ENCODE assay signal across 31 mouse cellular contexts in the genomic region with DNA sequence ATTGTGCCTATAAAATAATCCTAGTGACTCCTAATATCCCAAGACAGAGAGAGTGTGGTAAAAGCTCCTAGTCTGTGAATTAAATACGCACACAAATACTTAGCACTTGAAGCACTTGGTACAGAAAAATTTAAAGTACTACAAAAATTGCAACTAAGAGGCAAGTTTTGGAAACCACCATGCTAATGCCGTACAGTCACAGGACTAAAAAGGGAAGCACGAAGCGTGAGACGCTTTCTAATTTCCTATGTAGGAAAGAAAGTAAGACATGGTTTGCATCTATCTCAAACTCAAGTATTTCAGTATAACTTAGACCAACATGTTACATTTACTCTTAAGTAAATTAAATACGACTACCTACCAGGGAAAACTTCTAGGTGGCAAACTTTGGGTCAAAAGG.
"Had no signal": no experiment of that assay in that cellular context is flagged by ENCODE, and none has a peak within 500 bp of the region (broad histone marks: within the 10 kb centered on the region; RNA-seq: fewer than 3 reads in every experiment).

No protein-coding gene starts in this region.

- H3K9me3 ChIP-seq: heart, embryonic 10.5 days; heart, embryonic 12.5 days; heart, embryonic 13.5 days; heart, embryonic 15.5 days; hindbrain, embryonic 10.5 days; hindbrain, embryonic 12.5 days; hindbrain, embryonic 13.5 days; hindbrain, embryonic 15.5 days; intestine, embryonic 15.5 days; kidney, embryonic 15.5 days had no signal

- H3K4me3 ChIP-seq: heart, embryonic 10.5 days; heart, embryonic 12.5 days; heart, embryonic 13.5 days; heart, embryonic 15.5 days; hindbrain, embryonic 10.5 days; hindbrain, embryonic 12.5 days; hindbrain, embryonic 13.5 days; hindbrain, embryonic 15.5 days; intestine, embryonic 15.5 days; kidney, embryonic 15.5 days; layer of hippocampus, adult 2 months; left cerebral cortex, adult 2 months had no signal

- H3K4me2 ChIP-seq: heart, embryonic 11.5 days; heart, embryonic 12.5 days; heart, embryonic 13.5 days; heart, embryonic 15.5 days; hindbrain, embryonic 12.5 days; hindbrain, embryonic 13.5 days; hindbrain, embryonic 14.5 days; hindbrain, embryonic 15.5 days; intestine, embryonic 15.5 days; kidney, embryonic 15.5 days had no signal

- H3K9ac ChIP-seq: heart, embryonic 12.5 days; heart, embryonic 13.5 days; heart, embryonic 15.5 days; hindbrain, embryonic 12.5 days; hindbrain, embryonic 13.5 days; hindbrain, embryonic 14.5 days; hindbrain, embryonic 15.5 days; intestine, embryonic 15.5 days; kidney, embryonic 15.5 days had no signal

- DNase-seq: heart, postnatal 10 days; heart, postnatal 36 days; heart, postnatal 4 days; kidney, adult 11 months; kidney, adult 18-20 months; kidney, adult 2 months; kidney, adult 8-10 months; kidney, adult 9 months; kidney, postnatal 10 days; kidney, postnatal 14 days; kidney, postnatal 25 days; kidney, postnatal 36 days; kidney, postnatal 4 days; layer of hippocampus, adult 9-11 months; layer of hippocampus, postnatal 36 days had no signal

- H3K27me3 ChIP-seq: heart, embryonic 12.5 days; heart, embryonic 13.5 days; heart, embryonic 15.5 days; hindbrain, embryonic 12.5 days; hindbrain, embryonic 13.5 days; hindbrain, embryonic 15.5 days; intestine, embryonic 15.5 days; kidney, embryonic 15.5 days had no signal

- H3K4me1 ChIP-seq: heart, embryonic 10.5 days; heart, embryonic 12.5 days; heart, embryonic 13.5 days; heart, embryonic 15.5 days; hindbrain, embryonic 12.5 days; hindbrain, embryonic 13.5 days; hindbrain, embryonic 15.5 days; intestine, embryonic 15.5 days; kidney, embryonic 15.5 days had no signal

- H3K27ac ChIP-seq: heart, embryonic 10.5 days; heart, embryonic 13.5 days; heart, embryonic 15.5 days; hindbrain, embryonic 10.5 days; hindbrain, embryonic 12.5 days; hindbrain, embryonic 13.5 days; hindbrain, embryonic 14.5 days; hindbrain, embryonic 15.5 days; hindbrain, postnatal 0 days; intestine, embryonic 15.5 days; kidney, embryonic 15.5 days; kidney, postnatal 0 days; layer of hippocampus, adult 2 months; left cerebral cortex, adult 2 months had no signal
